ENCODE assay signal across 17 mouse cellular contexts in the genomic region with DNA sequence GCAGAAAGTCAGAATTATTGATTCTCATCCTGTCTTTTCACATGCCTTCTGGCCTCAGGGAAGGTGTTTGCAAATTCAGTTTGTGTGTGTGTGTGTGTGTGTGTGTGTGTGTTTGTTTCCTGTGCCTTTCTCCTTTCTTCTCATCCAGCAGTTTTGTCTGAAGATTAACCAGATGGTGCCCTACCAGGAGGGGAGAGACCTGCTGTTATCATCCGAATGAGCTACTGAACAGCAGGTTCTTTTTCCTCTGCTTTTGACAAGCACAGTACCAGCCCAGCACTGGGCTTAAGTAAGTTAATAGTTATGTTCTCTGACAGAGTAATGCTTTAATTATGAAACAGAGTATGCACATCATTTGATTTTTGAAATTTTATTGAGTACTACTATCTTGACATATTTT.
"Had no signal": no experiment of that assay in that cellular context is flagged by ENCODE, and none has a peak within 500 bp of the region (broad histone marks: within the 10 kb centered on the region; RNA-seq: fewer than 3 reads in every experiment).

No protein-coding gene starts in this region.

- H3K9me3 ChIP-seq: midbrain, embryonic 10.5 days; midbrain, embryonic 12.5 days; neural tube, embryonic 13.5 days; neural tube, embryonic 15.5 days had no signal

- H3K4me2 ChIP-seq: lung, embryonic 14.5 days; midbrain, embryonic 12.5 days; neural tube, embryonic 13.5 days; neural tube, embryonic 15.5 days had no signal

- H3K4me3 ChIP-seq: midbrain, embryonic 10.5 days; midbrain, embryonic 12.5 days; myocyte; neural tube, embryonic 13.5 days; neural tube, embryonic 15.5 days had no signal

- H3K9ac ChIP-seq: lung, embryonic 14.5 days; midbrain, embryonic 12.5 days; neural tube, embryonic 13.5 days; neural tube, embryonic 15.5 days had no signal

- H3K27ac ChIP-seq: midbrain, embryonic 10.5 days; midbrain, embryonic 12.5 days; neural tube, embryonic 13.5 days; neural tube, embryonic 15.5 days had no signal

- DNase-seq: lung, adult 18-20 months; lung, embryonic 14.5 days; lung, postnatal 10 days; lung, postnatal 4 days; retina, postnatal 1 day; right cerebral cortex, adult 18-20 months; right cerebral cortex, postnatal 25 days; right cerebral cortex, postnatal 4 days; spleen, adult 18-20 months; thymus, adult 18-20 months; thymus, postnatal 14 days; thymus, postnatal 36 days had no signal

- H3K36me3 ChIP-seq: midbrain, embryonic 10.5 days; midbrain, embryonic 12.5 days; neural tube, embryonic 13.5 days; neural tube, embryonic 15.5 days had no signal
